Mouse (Mus musculus): Measurements from ENCODE around the gene Steap3.

The Steap3 gene

GRCm38 (mm10) chr1:120249842-120250241, 22.7 kb downstream of the Steap3 start:
- DNase-seq: no peak

- DNase-seq: no peak
Observed at GRCm38 (mm10) chr1:120248156-120248555, 24.3 kb downstream of the Steap3 start.

- DNase-seq: no peak
Observed at GRCm38 (mm10) chr1:120247351-120247750, 25.2 kb downstream of the Steap3 start.

- no peak for DNase-seq
Observed at GRCm38 (mm10) chr1:120246946-120247345, 25.6 kb downstream of the Steap3 start.

- no peak for DNase-seq
Observed at GRCm38 (mm10) chr1:120245661-120246131, 26.8 kb downstream of the Steap3 start.

- no peak for DNase-seq
Observed at GRCm38 (mm10) chr1:120244646-120245045, 27.9 kb downstream of the Steap3 start.

- DNase-seq: no peak
Observed at GRCm38 (mm10) chr1:120243987-120244386, 28.5 kb downstream of the Steap3 start.

- DNase-seq: no peak
Observed at GRCm38 (mm10) chr1:120237068-120237467, 35.4 kb downstream of the Steap3 start.

GRCm38 (mm10) chr1:120236424-120236823, 36.1 kb downstream of the Steap3 start:
- DNase-seq: no peak

GRCm38 (mm10) chr1:120235631-120236215, 36.8 kb downstream of the Steap3 start:
- DNase-seq: no peak

GRCm38 (mm10) chr1:120232170-120232569, 40.3 kb downstream of the Steap3 start:
- no peak for DNase-seq

GRCm38 (mm10) chr1:120231334-120231733, 41.2 kb downstream of the Steap3 start:
- DNase-seq: peak; percentile 23

GRCm38 (mm10) chr1:120229723-120230471, 42.6 kb downstream of the Steap3 start:
- DNase-seq: no peak

- DNase-seq: no peak
Observed at GRCm38 (mm10) chr1:120223613-120224012, 48.9 kb downstream of the Steap3 start.

- no peak for DNase-seq
Observed at GRCm38 (mm10) chr1:120221285-120221684, 51.2 kb downstream of the Steap3 start.

- no peak for DNase-seq
Observed at GRCm38 (mm10) chr1:120220841-120221240, 51.7 kb downstream of the Steap3 start.

- no peak for DNase-seq
Observed at GRCm38 (mm10) chr1:120208502-120209230, 63.8 kb downstream of the Steap3 start.

GRCm38 (mm10) chr1:120207568-120207967, 64.9 kb downstream of the Steap3 start:
- no peak for DNase-seq

- no peak for DNase-seq
Observed at GRCm38 (mm10) chr1:120204834-120205233, 67.7 kb downstream of the Steap3 start.

- no peak for DNase-seq
Observed at GRCm38 (mm10) chr1:120203836-120204235, 68.7 kb downstream of the Steap3 start.

GRCm38 (mm10) chr1:120202542-120202941, 70.0 kb downstream of the Steap3 start:
- DNase-seq: no peak

- no peak for DNase-seq
Observed at GRCm38 (mm10) chr1:120198942-120199341, 73.6 kb downstream of the Steap3 start.

GRCm38 (mm10) chr1:120198151-120198550, 74.4 kb downstream of the Steap3 start:
- DNase-seq: no peak

GRCm38 (mm10) chr1:120197189-120197588, 75.3 kb downstream of the Steap3 start:
- DNase-seq: peak; percentile 86
